In the genomic region with DNA sequence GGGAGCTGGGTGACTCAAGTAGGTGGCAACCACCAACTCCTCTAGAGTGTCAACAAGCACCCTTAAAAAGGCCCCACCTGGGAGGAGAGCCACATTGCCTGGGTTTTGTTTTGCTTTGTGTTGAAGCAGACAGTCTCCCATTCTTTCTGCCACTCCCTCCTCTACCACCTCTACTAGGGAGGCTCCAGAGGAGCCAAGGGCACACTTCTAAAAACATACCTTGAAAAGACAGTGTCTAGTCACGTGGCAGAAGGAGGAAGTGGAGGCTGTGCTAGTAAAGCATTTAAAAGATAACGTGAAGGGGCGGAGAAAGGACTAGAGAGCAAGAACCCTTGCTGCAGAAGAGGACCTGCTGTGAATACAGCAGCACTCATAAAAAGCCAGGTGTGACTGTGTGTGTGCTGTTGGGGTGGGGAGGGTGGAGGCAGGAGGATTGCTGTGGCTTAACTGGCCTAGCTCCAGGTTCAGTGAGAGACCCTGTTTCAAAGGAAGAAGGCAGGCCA, we compare ENCODE assay signal across 12 mouse cellular contexts. TPM values are rescaled to one million over a fixed set of nuclear protein-coding genes. Genes with fewer than 3 reads are reported as not detected.
A peak's percentile ranks its signal among the peaks of the same experiment; 100 is the strongest.
DNase-seq lines count a peak whose midpoint lies in the region; ATAC-seq and TF ChIP-seq lines count a peak whose summit lies in the region.
"Had no signal": no experiment of that assay in that cellular context is flagged by ENCODE, and none has a peak within 500 bp of the region (broad histone marks: within the 10 kb centered on the region; RNA-seq: fewer than 3 reads in every experiment).

No protein-coding gene starts in this region.

- no peak for ATAC-seq in heart, embryonic 12.5 days (ENCODE audit: insufficient number of reproducible peaks, low FRiP score)
- no peak for ATAC-seq in stomach, embryonic 15.5 days (ENCODE audit: insufficient read depth, low FRiP score, low read depth)
- ATAC-seq: Patski had no signal

- H3K9me3 ChIP-seq in heart, embryonic 12.5 days (replicated peaks): no peaks in the 10 kb centered on the region
- H3K9me3 ChIP-seq in MEL (replicated peaks; ENCODE audit: insufficient read depth, low read length): no peaks in the 10 kb centered on the region
- H3K9me3 ChIP-seq in stomach, embryonic 15.5 days: no peaks in the 10 kb centered on the region
- H3K9me3 ChIP-seq: lung, embryonic 15.5 days had no signal

- H3K4me1 ChIP-seq in heart, embryonic 12.5 days (replicated peaks): peaks cover 49% of the 10 kb centered on the region
- peaks cover 19 to 60% of the 10 kb centered on the region in 2 experiments for H3K4me1 ChIP-seq in MEL (ENCODE audit: control insufficient read depth in 1 of 2, insufficient read depth in 2 of 2, low read length in 2 of 2)
- H3K4me1 ChIP-seq in stomach, embryonic 15.5 days: peaks cover 27% of the 10 kb centered on the region

- no peaks in the 10 kb centered on the region for H3K36me3 ChIP-seq in heart, embryonic 12.5 days
- peaks cover 0 to 36% of the 10 kb centered on the region in 2 experiments; a peak in 2 of 4 replicates for H3K36me3 ChIP-seq in MEL (ENCODE audit: control insufficient read depth in 1 of 2, insufficient read depth in 2 of 2, low read length in 2 of 2)
- H3K36me3 ChIP-seq in stomach, embryonic 15.5 days: no peaks in the 10 kb centered on the region
- H3K36me3 ChIP-seq: lung, embryonic 15.5 days had no signal

- no peak overlapping the region for H3K9ac ChIP-seq in heart, embryonic 12.5 days
- H3K9ac ChIP-seq in MEL (ENCODE audit: control insufficient read depth, low read depth, low read length, poor library complexity, severe bottlenecking): peak overlapping the region; percentile 50
- H3K9ac ChIP-seq in stomach, embryonic 15.5 days: no peak overlapping the region
- H3K9ac ChIP-seq: lung, embryonic 15.5 days had no signal

- TF ChIP-seq POLR2A in MEL (IDR thresholded peaks at IDR 0.05; ENCODE audit: control insufficient read depth in 1 of 2, insufficient read depth in 1 of 2, low read depth in 1 of 2, low read length in 2 of 2, poor library complexity in 1 of 2): peak; percentile 45 to 74; a peak in 2 of 4 replicates

- H3K4me3 ChIP-seq in heart, embryonic 12.5 days: no peak overlapping the region
- peak overlapping the region; percentile 1 to 3; a peak in 1 of 4 replicates for H3K4me3 ChIP-seq in MEL (ENCODE audit: control insufficient read depth in 1 of 2, insufficient read depth in 1 of 2, low read depth in 2 of 2, low read length in 2 of 2)
- no peak overlapping the region for H3K4me3 ChIP-seq in stomach, embryonic 15.5 days (replicated peaks)
- H3K4me3 ChIP-seq: gastrocnemius, adult 2 months; lung, embryonic 15.5 days had no signal

- TF ChIP-seq CTCF in MEL (IDR thresholded peaks at IDR 0.05 in 2 of 3, conservative IDR thresholded peaks at IDR 0.05 in 1 of 3; ENCODE audit: control insufficient read depth in 1 of 3, insufficient read depth in 1 of 3, low read depth in 2 of 3, low read length in 3 of 3, poor library complexity in 1 of 3, severe bottlenecking in 1 of 3): no peak

- no peak overlapping the region for H3K4me2 ChIP-seq in heart, embryonic 12.5 days
- 0 out of 2 replicates have a peak overlapping the region, but pooled peaks have one; percentile 3 for H3K4me2 ChIP-seq in stomach, embryonic 15.5 days
- H3K4me2 ChIP-seq: lung, embryonic 15.5 days had no signal

- 19% methylated on average over 3 of the region's 3 CpGs for WGBS in heart, embryonic 12.5 days
- 13% methylated on average over 3 of the region's 3 CpGs for WGBS in large intestine, adult 2 months
- WGBS in stomach, embryonic 15.5 days: 30% methylated on average over 3 of the region's 3 CpGs

- no peak for DNase-seq in heart, postnatal 4 days
- DNase-seq in MEL (ENCODE audit: low read depth, low spot score): peak; percentile 94
- peak; percentile 78 for DNase-seq in large intestine, adult 2 months (ENCODE audit: low read depth, low spot score)
- no peak for DNase-seq in gastrocnemius, postnatal 4 days (ENCODE audit: low spot score in 2 of 2)
- DNase-seq in retina, postnatal 1 day: no peak
- no peak for DNase-seq in embryo, embryonic 9.5 days (ENCODE audit: extremely low spot score)
- DNase-seq: gastrocnemius, adult 2 months; layer of hippocampus, adult 9-11 months had no signal

- H3K27ac ChIP-seq in heart, embryonic 12.5 days (ENCODE audit: poor library complexity, severe bottlenecking): peak overlapping the region; percentile 15; the same call in 1 of the 2 replicates
- peak overlapping the region; percentile 84 for H3K27ac ChIP-seq in MEL (ENCODE audit: control insufficient read depth, low read depth, low read length)
- peak overlapping the region; percentile 52 for H3K27ac ChIP-seq in stomach, embryonic 15.5 days
- H3K27ac ChIP-seq: gastrocnemius, adult 2 months; lung, embryonic 15.5 days had no signal

- peak; percentile 33 to 34; a peak in 1 of 4 replicates for TF ChIP-seq EP300 in MEL (IDR thresholded peaks at IDR 0.05; ENCODE audit: low read depth in 1 of 2, low read length in 2 of 2)

- TF ChIP-seq RAD21 in MEL (IDR thresholded peaks at IDR 0.05; ENCODE audit: low read depth, low read length): no peak

- H3K27me3 ChIP-seq in heart, embryonic 12.5 days (replicated peaks): no peaks in the 10 kb centered on the region
- H3K27me3 ChIP-seq in MEL (ENCODE audit: control insufficient read depth in 1 of 2, insufficient read depth in 2 of 2, low read length in 2 of 2): no peaks in the 10 kb centered on the region
- H3K27me3 ChIP-seq in stomach, embryonic 15.5 days (replicated peaks): no peaks in the 10 kb centered on the region
- H3K27me3 ChIP-seq: lung, embryonic 15.5 days; Patski had no signal

- peaks cover 8% of the 10 kb centered on the region for H3K79me2 ChIP-seq in MEL (ENCODE audit: control insufficient read depth, insufficient read depth, low read length, poor library complexity)

TF ChIP-seq in MEL, 35 proteins besides CTCF, POLR2A, EP300 and RAD21 (continues in another document):
- TF ChIP-seq RCOR1 (IDR thresholded peaks at IDR 0.05; ENCODE audit: low read depth, low read length): 0 out of 2 replicates have a peak, but pooled peaks have one; percentile 21
- TF ChIP-seq MAFK (IDR thresholded peaks at IDR 0.05; ENCODE audit: borderline replicate concordance, low read depth, low read length): no peak
- no peak for TF ChIP-seq KAT2A (conservative IDR thresholded peaks at IDR 0.05; ENCODE audit: low read depth, low read length)
- TF ChIP-seq MAZ (IDR thresholded peaks at IDR 0.05; ENCODE audit: low read depth, low read length): no peak; the same call in 1 of the 2 replicates
- peak; percentile 32 to 93; a peak in 3 of 4 replicates for TF ChIP-seq USF2 (IDR thresholded peaks at IDR 0.05; ENCODE audit: borderline replicate concordance in 1 of 2, insufficient read depth in 1 of 2, low read depth in 1 of 2, low read length in 2 of 2)
- no peak for TF ChIP-seq SMC3 (IDR thresholded peaks at IDR 0.05; ENCODE audit: low read depth, low read length)
- TF ChIP-seq ELF1 (IDR thresholded peaks at IDR 0.05; ENCODE audit: low read depth, low read length): peak; percentile 93
- no peak for TF ChIP-seq UBTF (IDR thresholded peaks at IDR 0.05; ENCODE audit: borderline replicate concordance, insufficient read depth, low read depth, low read length)
- peak; percentile 74 for TF ChIP-seq ETS1 (IDR thresholded peaks at IDR 0.05; ENCODE audit: low read depth, low read length)
- no peak for TF ChIP-seq E2F4 (IDR thresholded peaks at IDR 0.05; ENCODE audit: borderline replicate concordance, low read depth, low read length)
- no peak for TF ChIP-seq MYB (IDR thresholded peaks at IDR 0.05; ENCODE audit: low read depth, low read length)
- no peak for TF ChIP-seq CHD1 (IDR thresholded peaks at IDR 0.05; ENCODE audit: low read depth, low read length)
- TF ChIP-seq MXI1 (IDR thresholded peaks at IDR 0.05; ENCODE audit: low read depth, low read length): peak; percentile 97
- TF ChIP-seq NRF1 (IDR thresholded peaks at IDR 0.05; ENCODE audit: insufficient read depth, low read depth, low read length, poor library complexity, severe bottlenecking): no peak
- no peak for TF ChIP-seq JUND (IDR thresholded peaks at IDR 0.05; ENCODE audit: low read depth, low read length)
- peak; percentile 98 for TF ChIP-seq MYC (IDR thresholded peaks at IDR 0.05; ENCODE audit: low read depth, low read length)
- peak; percentile 98 for TF ChIP-seq MAX (IDR thresholded peaks at IDR 0.05; ENCODE audit: low read length)
- peak; percentile 76 for TF ChIP-seq TBP (IDR thresholded peaks at IDR 0.05; ENCODE audit: low read depth, low read length)
- peak; percentile 83 for TF ChIP-seq GATA1 (IDR thresholded peaks at IDR 0.05; ENCODE audit: low read depth, low read length)
- no peak for TF ChIP-seq ZC3H11A (IDR thresholded peaks at IDR 0.05; ENCODE audit: low read depth, low read length)
- TF ChIP-seq NELFE (IDR thresholded peaks at IDR 0.05; ENCODE audit: low read depth, low read length): peak; percentile 60
- TF ChIP-seq ZMIZ1 (IDR thresholded peaks at IDR 0.05; ENCODE audit: low read depth, low read length): peak; percentile 39; the same call in 1 of the 2 replicates
- TF ChIP-seq HCFC1 (IDR thresholded peaks at IDR 0.05; ENCODE audit: low read depth, low read length): peak; percentile 68
- no peak for TF ChIP-seq TAL1 (IDR thresholded peaks at IDR 0.05; ENCODE audit: low read length)
- peak; percentile 96 for TF ChIP-seq SIN3A (IDR thresholded peaks at IDR 0.05; ENCODE audit: low read length)

RNA-seq across cellular contexts. Expression of gene Tnip1, which starts 4.1 kb away (rescaled TPM):
- polyA plus RNA-seq in heart, embryonic 12.5 days (2016; fragmentation: Nextera tagmentation; extraction: Ambion mirVana): 23.1 and 23.6 TPM in 2 replicates
- 10 to 100 TPM; 29.5 to 33.7 TPM for total RNA-seq in heart, postnatal 4 days (2021)
- 8.1 and 10.5 TPM in 2 replicates for total RNA-seq in MEL (2012; rRNA removed)
- polyA plus RNA-seq in MEL (2012; ENCODE audit: insufficient read depth in 1 of 2, insufficient read length in 2 of 2, low read depth in 1 of 2, low replicate concordance in 2 of 2, missing spikeins in 1 of 2): 10 to 100 TPM in 1 of 2 experiments, not detected in 1; 19.7 TPM
- polyA plus RNA-seq in large intestine, adult 2 months (2012; rRNA removed): 49.6 and 88.0 TPM in 2 replicates
- 20.0 and 20.5 TPM in 2 replicates for polyA plus RNA-seq in stomach, embryonic 15.5 days (2015; fragmentation: Nextera tagmentation; extraction: Ambion mirVana)
- 10 to 100 TPM; 44.4 to 51.3 TPM for total RNA-seq in gastrocnemius, postnatal 4 days (2021)

RNA-seq across cellular contexts. Expression of gene Gpx3, which starts 56.4 kb away (rescaled TPM):
- 1,404 and 1,433 TPM in 2 replicates for polyA plus RNA-seq in heart, embryonic 12.5 days (2016; fragmentation: Nextera tagmentation; extraction: Ambion mirVana)
- total RNA-seq in heart, postnatal 4 days (2021): 100 to 1,000 TPM; 153 to 177 TPM
- total RNA-seq in MEL (2012; rRNA removed): 0.12 TPM in 1 of 2 replicates, not detected in the other
- under 1 TPM in 1 of 2 experiments, not detected in 1; 0.15 TPM for polyA plus RNA-seq in MEL (2012; ENCODE audit: insufficient read depth in 1 of 2, insufficient read length in 2 of 2, low read depth in 1 of 2, low replicate concordance in 2 of 2, missing spikeins in 1 of 2)
- polyA plus RNA-seq in large intestine, adult 2 months (2012; rRNA removed): 86.3 and 88.0 TPM in 2 replicates
- 164 and 171 TPM in 2 replicates for polyA plus RNA-seq in stomach, embryonic 15.5 days (2015; fragmentation: Nextera tagmentation; extraction: Ambion mirVana)
- total RNA-seq in gastrocnemius, postnatal 4 days (2021): 10 to 100 TPM; 26.2 to 33.7 TPM

Comparison
In these comparisons a context has a peak if more than half of its experiments do, and no peak if none do; other contexts are left out.
1. H3K27ac ChIP-seq: peak in every context shown above with its lines; median percentile 84 in MEL; 52 in stomach, embryonic 15.5 days; 15 in heart, embryonic 12.5 days.
2. H3K4me3 ChIP-seq: peak in MEL (2 of 2); none in heart, embryonic 12.5 days (single experiment) and stomach, embryonic 15.5 days (single experiment).
3. DNase-seq: peak in MEL (single experiment) and large intestine, adult 2 months (single experiment); none in heart, postnatal 4 days (single experiment), gastrocnemius, postnatal 4 days (0 of 2), retina, postnatal 1 day (single experiment) and embryo, embryonic 9.5 days (single experiment).
4. RNA of gene Gpx3, which starts 56.4 kb away (polyA plus RNA-seq): 1,404 to 1,433 TPM in heart, embryonic 12.5 days, 164 to 171 TPM in stomach, embryonic 15.5 days and 86.3 to 88.0 TPM in large intestine, adult 2 months; 0.15 TPM in MEL; every median in the first group is over 10 times any median in the second.